Mouse (Mus musculus): Measurements from ENCODE around the gene Rab40b.

DNA sequence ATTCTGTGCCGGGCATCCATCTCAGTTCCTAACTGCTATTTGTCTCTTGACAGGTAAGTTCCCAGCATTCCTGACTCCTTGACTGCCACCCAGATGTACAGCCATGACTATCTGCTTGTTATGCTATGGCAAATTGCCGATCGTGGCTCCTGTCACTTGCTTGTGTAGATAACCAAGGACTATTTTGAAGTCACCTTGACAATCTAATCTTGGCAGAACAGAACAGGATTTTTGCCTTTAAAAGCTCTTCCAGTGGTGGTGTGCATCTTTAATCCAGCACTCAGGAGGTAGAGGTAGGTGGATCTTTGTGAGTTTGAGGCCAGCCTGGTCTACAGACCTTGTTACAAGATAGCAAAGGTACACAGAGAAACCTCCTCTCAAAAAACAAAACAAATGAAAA lies 4.4 kb upstream of the Rab40b start:
- no peak for TF ChIP-seq CTCF (conservative IDR thresholded peaks at IDR 0.05; ENCODE audit: insufficient read depth, insufficient read length, low read depth, low read length)
- TF ChIP-seq POLR2A (IDR thresholded peaks at IDR 0.05; ENCODE audit: low read depth, low read length), result no peak

All from kidney, adult 2 months (tissue).